Mouse (Mus musculus): ENCODE results near the gene Ttc9. TPM values are rescaled to one million over a fixed set of nuclear protein-coding genes. Genes with fewer than 3 reads are reported as not detected.

The Ttc9 gene
- polyA plus RNA-seq, 1 experiment from 2014 or later = 2.8 TPM

DNA sequence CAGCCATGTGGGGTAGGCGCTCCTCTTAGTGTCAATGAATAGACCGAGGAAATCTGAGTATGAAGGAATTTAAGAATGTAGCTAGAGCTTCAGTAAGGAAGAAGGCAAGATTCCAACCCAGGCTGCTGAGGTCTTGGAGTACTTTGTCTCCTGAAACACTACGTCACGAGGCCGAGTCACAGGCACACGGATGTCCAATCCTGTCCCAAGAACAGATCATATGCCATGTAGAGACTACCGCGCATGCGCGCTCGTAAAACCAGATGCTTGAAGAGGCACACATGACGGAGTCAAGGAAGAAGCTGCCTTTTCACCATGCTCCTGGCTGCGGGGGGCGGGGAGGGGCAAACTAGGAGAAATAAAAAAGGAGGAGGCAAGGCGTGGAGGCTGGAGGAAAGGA lies 59.1 kb downstream of the Ttc9 start:
- Histone ChIP-seq H3K4me3 (no peak overlapping the region), H3K36me3 (no peaks in the 10 kb centered on the region), H3K9me3 (no peaks in the 10 kb centered on the region), H3K4me1 (no peaks in the 10 kb centered on the region), H3K27ac (no peak overlapping the region), H3K4me2 (replicated peaks) (no peak overlapping the region), H3K27me3 (no peaks in the 10 kb centered on the region), H3K9ac (no peak overlapping the region)
- 92% methylated on average over 15 of the region's 15 CpGs for WGBS
- ATAC-seq (ENCODE audit: insufficient number of reproducible peaks, insufficient read depth, low FRiP score, low TSS enrichment) = no peak

DNA sequence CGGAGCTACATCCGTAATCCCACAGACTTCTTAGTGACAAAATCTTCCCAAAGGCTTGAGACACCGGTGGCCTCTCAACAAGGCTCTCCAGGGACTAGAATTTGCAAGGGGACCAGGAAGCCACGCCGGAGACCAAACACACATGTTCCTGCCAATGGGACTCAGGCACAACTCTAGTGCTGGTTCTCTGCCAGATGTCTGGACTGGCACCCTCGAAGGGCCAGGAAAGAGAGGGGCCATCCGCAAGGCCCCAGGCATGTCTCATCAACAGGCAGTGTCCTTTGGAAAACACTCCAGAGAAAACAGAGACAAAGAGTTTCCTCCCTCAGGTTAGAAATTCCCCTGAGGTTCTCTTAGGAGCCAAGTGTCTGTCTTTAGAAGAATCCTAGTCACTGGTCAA lies 59.7 kb downstream of the Ttc9 start:
- no peak for ATAC-seq (ENCODE audit: insufficient number of reproducible peaks, insufficient read depth, low FRiP score, low TSS enrichment)
- no peak overlapping the region for H3K4me2 ChIP-seq (replicated peaks)
- 78% methylated on average over 7 of the region's 7 CpGs for WGBS
- no peak overlapping the region for H3K27ac ChIP-seq
- no peak overlapping the region for H3K9ac ChIP-seq
- no peaks in the 10 kb centered on the region for H3K27me3 ChIP-seq
- no peaks in the 10 kb centered on the region for H3K9me3 ChIP-seq
- no peaks in the 10 kb centered on the region for H3K36me3 ChIP-seq
- no peak overlapping the region for H3K4me3 ChIP-seq
- no peaks in the 10 kb centered on the region for H3K4me1 ChIP-seq

- no peak for ATAC-seq (ENCODE audit: insufficient number of reproducible peaks, insufficient read depth, low FRiP score, low TSS enrichment)
- 36% methylated on average over 8 of the region's 8 CpGs for WGBS
- Histone ChIP-seq H3K9ac (no peak overlapping the region), H3K4me1 (no peaks in the 10 kb centered on the region), H3K27me3 (no peaks in the 10 kb centered on the region), H3K27ac (no peak overlapping the region), H3K9me3 (no peaks in the 10 kb centered on the region), H3K4me2 (replicated peaks) (no peak overlapping the region), H3K4me3 (no peak overlapping the region), H3K36me3 (no peaks in the 10 kb centered on the region)
Observed at GRCm38 (mm10) chr12:81691177-81691730, 60.2 kb downstream of the Ttc9 start.

DNA sequence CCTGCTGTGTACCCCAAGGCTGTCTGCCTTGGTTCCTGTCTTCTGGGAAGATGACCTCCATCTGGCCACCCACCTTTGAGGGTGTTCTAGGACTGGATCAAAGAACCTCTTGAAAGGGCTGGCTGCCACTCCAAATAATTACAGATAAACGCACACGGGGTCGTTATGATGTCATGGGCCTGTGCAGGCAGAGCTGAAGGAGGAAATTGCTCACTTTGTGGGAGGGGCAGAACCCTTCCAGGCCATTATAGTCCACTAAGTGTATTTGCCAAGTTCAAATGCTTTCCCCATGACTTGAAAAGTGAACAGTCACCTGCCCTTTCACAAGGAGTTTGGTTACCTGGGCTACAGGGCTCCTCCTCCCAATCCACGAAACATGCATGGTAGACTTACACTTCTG lies 67.0 kb downstream of the Ttc9 start:
- H3K9ac ChIP-seq = no peak overlapping the region
- no peaks in the 10 kb centered on the region for H3K36me3 ChIP-seq
- no peak overlapping the region for H3K4me2 ChIP-seq (replicated peaks)
- no peaks in the 10 kb centered on the region for H3K9me3 ChIP-seq
- no peaks in the 10 kb centered on the region for H3K27me3 ChIP-seq
- 47% methylated on average over 4 of the region's 4 CpGs for WGBS
- no peak overlapping the region for H3K4me3 ChIP-seq
- no peak overlapping the region for H3K27ac ChIP-seq
- ATAC-seq (ENCODE audit: insufficient number of reproducible peaks, insufficient read depth, low FRiP score, low TSS enrichment) = no peak
- no peaks in the 10 kb centered on the region for H3K4me1 ChIP-seq

- Histone ChIP-seq H3K27ac (no peak overlapping the region), H3K4me2 (replicated peaks) (no peak overlapping the region), H3K36me3 (no peaks in the 10 kb centered on the region), H3K4me3 (no peak overlapping the region), H3K27me3 (no peaks in the 10 kb centered on the region), H3K9ac (no peak overlapping the region), H3K9me3 (no peaks in the 10 kb centered on the region), H3K4me1 (no peaks in the 10 kb centered on the region)
- WGBS = 7% methylated on average over 1 of the region's 1 CpGs
- ATAC-seq (ENCODE audit: insufficient number of reproducible peaks, insufficient read depth, low FRiP score, low TSS enrichment) = no peak
Observed at GRCm38 (mm10) chr12:81702903-81703302, 71.9 kb downstream of the Ttc9 start.

DNA sequence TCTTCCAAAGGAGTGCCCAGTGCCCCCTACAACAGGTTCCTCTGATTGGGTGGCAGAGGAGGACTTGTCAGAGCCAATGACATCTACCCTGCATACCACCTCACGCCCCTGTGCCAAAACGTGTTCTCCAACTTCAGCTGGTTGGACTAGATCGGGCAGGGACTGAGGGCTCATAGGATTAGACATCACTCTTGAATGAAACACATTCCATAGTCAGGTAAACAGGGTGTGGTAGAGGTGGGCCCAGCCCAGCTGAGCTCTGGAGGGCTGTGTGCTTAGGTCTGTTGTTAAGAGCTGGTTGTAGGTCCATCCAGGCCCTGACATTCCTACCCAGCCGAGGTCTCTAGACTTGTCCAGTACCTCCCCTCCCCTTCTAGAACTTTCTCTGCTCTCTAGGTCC lies 81.6 kb downstream of the Ttc9 start:
- WGBS = 83% methylated on average over 4 of the region's 4 CpGs
- no peak overlapping the region for H3K4me2 ChIP-seq (replicated peaks)
- H3K36me3 ChIP-seq = no peaks in the 10 kb centered on the region
- H3K27me3 ChIP-seq = no peaks in the 10 kb centered on the region
- H3K4me1 ChIP-seq = no peaks in the 10 kb centered on the region
- no peak overlapping the region for H3K9ac ChIP-seq
- H3K27ac ChIP-seq = no peak overlapping the region
- ATAC-seq (ENCODE audit: insufficient number of reproducible peaks, insufficient read depth, low FRiP score, low TSS enrichment) = no peak
- no peaks in the 10 kb centered on the region for H3K9me3 ChIP-seq
- H3K4me3 ChIP-seq = no peak overlapping the region

Other genes starting within 250 kb of the Ttc9 start
- 0.59 and 0.63 TPM in 2 replicates for gene Adam4, start 209.3 kb upstream of the Ttc9 start, polyA plus RNA-seq (2016; fragmentation: Nextera tagmentation; extraction: Ambion mirVana)
- gene Cox16, start 146.1 kb upstream of the Ttc9 start, polyA plus RNA-seq (2016; fragmentation: Nextera tagmentation; extraction: Ambion mirVana) = 121 and 127 TPM in 2 replicates
- 27.2 and 27.5 TPM in 2 replicates for gene Gm20498, start 98.3 kb upstream of the Ttc9 start, polyA plus RNA-seq (2016; fragmentation: Nextera tagmentation; extraction: Ambion mirVana)
- 40.5 and 41.2 TPM in 2 replicates for gene Synj2bp, start 98.3 kb upstream of the Ttc9 start, polyA plus RNA-seq (2016; fragmentation: Nextera tagmentation; extraction: Ambion mirVana)
- gene Adam21, start 62.8 kb upstream of the Ttc9 start, polyA plus RNA-seq (2016; fragmentation: Nextera tagmentation; extraction: Ambion mirVana) = 0.29 and 0.66 TPM in 2 replicates
- gene Med6, start 36.2 kb upstream of the Ttc9 start, polyA plus RNA-seq (2016; fragmentation: Nextera tagmentation; extraction: Ambion mirVana) = 77.6 and 80.4 TPM in 2 replicates
- 1.6 and 1.8 TPM in 2 replicates for gene Map3k9, start 149.9 kb downstream of the Ttc9 start, polyA plus RNA-seq (2016; fragmentation: Nextera tagmentation; extraction: Ambion mirVana)
- gene Pcnx, start 228.8 kb downstream of the Ttc9 start, polyA plus RNA-seq (2016; fragmentation: Nextera tagmentation; extraction: Ambion mirVana) = 12.6 and 16.4 TPM in 2 replicates

Measured in embryonic facial prominence, embryonic 12.5 days (tissue).